Mouse (Mus musculus) embryonic facial prominence, embryonic 12.5 days (tissue): ENCODE data around the gene Usp38. TPM values are rescaled to one million over a fixed set of nuclear protein-coding genes. Genes with fewer than 3 reads are reported as not detected.
"Not testable (repeated sequence)": the region's sequence is repeated elsewhere in the genome, so short reads cannot be mapped to it uniquely, and the experiment has no call there.

Experiments used
- ATAC-seq: fragments of 200-750 bp; cut with Nextera tagmentation; 2 replicates; pipeline ENCODE4 v1.8.0; 2017; ENCODE audit not compliant: insufficient number of reproducible peaks, insufficient read depth, low FRiP score, low TSS enrichment
- H3K27ac ChIP-seq: fragments of 300-500 bp; sonication (generic); 2 replicates; pipeline ENCODE4 v1.5.1; 2016; ENCODE audit warnings: mild to moderate bottlenecking
- H3K27me3 ChIP-seq: fragments of 300-500 bp; sonication (generic); 2 replicates; pipeline ENCODE4 v1.6.1; 2016; ENCODE audit warnings: mild to moderate bottlenecking, moderate library complexity
- H3K36me3 ChIP-seq: fragments of 300-500 bp; sonication (generic); 2 replicates; pipeline ENCODE4 v1.6.1; 2016; ENCODE audit warnings: mild to moderate bottlenecking
- H3K4me1 ChIP-seq: fragments of 300-500 bp; sonication (generic); 2 replicates; pipeline ENCODE4 v1.6.1; 2016
- H3K4me2 ChIP-seq: fragments of 300-500 bp; sonication (generic); replicated peaks from 2 replicates; pipeline ENCODE4 v1.6.1; 2016; ENCODE audit warnings: mild to moderate bottlenecking, moderate library complexity
- H3K4me3 ChIP-seq: fragments of 300-500 bp; sonication (generic); 2 replicates; pipeline ENCODE4 v1.5.1; 2016; ENCODE audit warnings: mild to moderate bottlenecking
- H3K9ac ChIP-seq: fragments of 300-500 bp; sonication (generic); 2 replicates; pipeline ENCODE4 v1.6.1; 2016; ENCODE audit warnings: mild to moderate bottlenecking, moderate library complexity
- H3K9me3 ChIP-seq: fragments of 300-500 bp; sonication (generic); 2 replicates; pipeline ENCODE4 v1.6.1; 2016; ENCODE audit warnings: mild to moderate bottlenecking, moderate library complexity
- WGBS: fragments of 180-500 bp; shearing (Covaris S2); methylation state at CpG from one replicate; pipeline ENCODE4 v1.1.7; 2016; 5-methylcytosine and 5-hydroxymethylcytosine counted together
- polyA plus RNA-seq: library from polyadenylated mRNA; unstranded; fragments of >200 nt; fragmentation: Nextera tagmentation; extraction: Ambion mirVana; gene quantifications from 2 replicates; pipeline ENCODE4 v1.2.1, GENCODE M21; 2016

The Usp38 gene
- polyA plus RNA-seq = 27.2 and 28.0 TPM in 2 replicates

GRCm38 (mm10) chr8:81014789-81015699, at the start of gene Usp38:
Usp38 (minus strand) TSS chr8:81014928.
- peaks cover 6% of the 10 kb centered on the region for H3K36me3 ChIP-seq
- H3K9ac ChIP-seq = peak within 1 kb of the TSS; percentile 90
- 3% methylated on average over 57 of the region's 57 CpGs for WGBS
- H3K9me3 ChIP-seq = no peaks in the 10 kb centered on the region
- peak within 1 kb of the TSS; percentile 86 for H3K27ac ChIP-seq
- no peaks in the 10 kb centered on the region for H3K27me3 ChIP-seq
- peak within 1 kb of the TSS; percentile 96 for H3K4me3 ChIP-seq
- H3K4me1 ChIP-seq = peaks cover 21% of the 10 kb centered on the region
- H3K4me2 ChIP-seq = peak within 1 kb of the TSS; percentile 99
- peak; percentile 96 for ATAC-seq

- Histone ChIP-seq H3K27ac (no peak overlapping the region), H3K9me3 (no peaks in the 10 kb centered on the region), H3K27me3 (no peaks in the 10 kb centered on the region), H3K36me3 (no peaks in the 10 kb centered on the region), H3K4me3 (no peak overlapping the region), H3K4me2 (no peak overlapping the region), H3K9ac (no peak overlapping the region), H3K4me1 (peaks cover 5% of the 10 kb centered on the region; the same call in 1 of the 2 replicates)
- no peak for ATAC-seq
- 31% methylated on average over 3 of the region's 3 CpGs for WGBS
Observed at GRCm38 (mm10) chr8:81062566-81062965, 47.8 kb upstream of the Usp38 start.

GRCm38 (mm10) chr8:81061950-81062349, 47.2 kb upstream of the Usp38 start:
- 36% methylated on average over 3 of the region's 3 CpGs for WGBS
- H3K27me3 ChIP-seq = no peaks in the 10 kb centered on the region

GRCm38 (mm10) chr8:81044201-81044600, 29.5 kb upstream of the Usp38 start:
- Histone ChIP-seq H3K4me1 (no peaks in the 10 kb centered on the region), H3K27me3 (no peaks in the 10 kb centered on the region), H3K9me3 (no peaks in the 10 kb centered on the region), H3K9ac (no peak overlapping the region), H3K27ac (no peak overlapping the region), H3K36me3 (no peaks in the 10 kb centered on the region), H3K4me2 (no peak overlapping the region), H3K4me3 (no peak overlapping the region)
- WGBS = 43% methylated on average over 3 of the region's 3 CpGs
- ATAC-seq = no peak

More at GRCm38 (mm10) chr8:81061950-81062349, 47.2 kb upstream of the Usp38 start:
- no peak for ATAC-seq
- H3K4me1 ChIP-seq = peaks cover 5% of the 10 kb centered on the region; the same call in 1 of the 2 replicates
- no peak overlapping the region for H3K4me3 ChIP-seq
- no peak overlapping the region for H3K27ac ChIP-seq
- no peak overlapping the region for H3K4me2 ChIP-seq
- no peaks in the 10 kb centered on the region for H3K36me3 ChIP-seq
- no peaks in the 10 kb centered on the region for H3K9me3 ChIP-seq
- no peak overlapping the region for H3K9ac ChIP-seq

GRCm38 (mm10) chr8:81027991-81028390, 13.3 kb upstream of the Usp38 start:
- Histone ChIP-seq H3K27me3 (no peaks in the 10 kb centered on the region), H3K9ac (no peak overlapping the region), H3K4me2 (no peak overlapping the region), H3K27ac (no peak overlapping the region), H3K4me3 (no peak overlapping the region), H3K9me3 (0 out of 2 replicates have a peak, but pooled peaks cover 3% of the 10 kb centered on the region), H3K4me1 (no peaks in the 10 kb centered on the region), H3K36me3 (no peaks in the 10 kb centered on the region)
- ATAC-seq = no peak
- WGBS = 59% methylated on average over 2 of the region's 2 CpGs

GRCm38 (mm10) chr8:81017548-81017947, 2.8 kb upstream of the Usp38 start:
- H3K27ac ChIP-seq, H3K27me3 ChIP-seq, H3K4me2 ChIP-seq, H3K4me3 ChIP-seq, ATAC-seq, H3K9me3 ChIP-seq, H3K9ac ChIP-seq, H3K36me3 ChIP-seq: not testable (repeated sequence)
- 93% methylated on average over 8 of the region's 8 CpGs for WGBS
- H3K4me1 ChIP-seq = peaks cover 14% of the 10 kb centered on the region

- Histone ChIP-seq H3K4me1 (peaks cover 21% of the 10 kb centered on the region), H3K9ac (peak overlapping the region; percentile 90), H3K27me3 (no peaks in the 10 kb centered on the region), H3K4me2 (peak overlapping the region; percentile 99), H3K9me3 (no peaks in the 10 kb centered on the region), H3K4me3 (peak overlapping the region; percentile 96), H3K27ac (peak overlapping the region; percentile 77), H3K36me3 (peaks cover 6% of the 10 kb centered on the region)
- WGBS = 3% methylated on average over 45 of the region's 45 CpGs
- ATAC-seq = 0 out of 2 replicates have a peak, but pooled peaks have one; percentile 12
Observed at GRCm38 (mm10) chr8:81013811-81014530, 757 bp downstream of the Usp38 start.

GRCm38 (mm10) chr8:81012699-81013098, 2.0 kb downstream of the Usp38 start:
- Histone ChIP-seq H3K36me3 (peaks cover 12% of the 10 kb centered on the region), H3K9ac (peak overlapping the region; percentile 90; the same call in 1 of the 2 replicates), H3K27me3 (no peaks in the 10 kb centered on the region), H3K27ac (no peak overlapping the region), H3K4me1 (peaks cover 21% of the 10 kb centered on the region), H3K4me2 (peak overlapping the region; percentile 99), H3K9me3 (no peaks in the 10 kb centered on the region), H3K4me3 (peak overlapping the region; percentile 96)
- 71% methylated on average over 2 of the region's 2 CpGs for WGBS
- ATAC-seq = no peak

GRCm38 (mm10) chr8:81012031-81012560, 2.6 kb downstream of the Usp38 start:
- Histone ChIP-seq H3K27ac (no peak overlapping the region), H3K27me3 (no peaks in the 10 kb centered on the region), H3K4me1 (peaks cover 21% of the 10 kb centered on the region), H3K9me3 (no peaks in the 10 kb centered on the region), H3K4me3 (no peak overlapping the region), H3K9ac (no peak overlapping the region), H3K4me2 (peak overlapping the region; percentile 99), H3K36me3 (peaks cover 12% of the 10 kb centered on the region)
- WGBS = 79% methylated on average over 4 of the region's 4 CpGs
- no peak for ATAC-seq

GRCm38 (mm10) chr8:81010386-81010785, 4.3 kb downstream of the Usp38 start:
- Histone ChIP-seq H3K27ac (no peak overlapping the region), H3K4me3 (no peak overlapping the region), H3K36me3 (peaks cover 12% of the 10 kb centered on the region), H3K4me1 (peaks cover 21% of the 10 kb centered on the region), H3K9me3 (no peaks in the 10 kb centered on the region), H3K27me3 (no peaks in the 10 kb centered on the region), H3K4me2 (no peak overlapping the region), H3K9ac (no peak overlapping the region)
- 89% methylated on average over 5 of the region's 5 CpGs for WGBS
- no peak for ATAC-seq

- H3K9ac ChIP-seq = no peak overlapping the region
- WGBS = 81% methylated on average over 1 of the region's 1 CpGs
- ATAC-seq = no peak
- H3K4me1 ChIP-seq = no peaks in the 10 kb centered on the region
- no peak overlapping the region for H3K4me2 ChIP-seq
- no peak overlapping the region for H3K27ac ChIP-seq
- H3K9me3 ChIP-seq = no peaks in the 10 kb centered on the region
- no peak overlapping the region for H3K4me3 ChIP-seq
- H3K27me3 ChIP-seq = no peaks in the 10 kb centered on the region
- H3K36me3 ChIP-seq = peaks cover 39% of the 10 kb centered on the region
Observed at GRCm38 (mm10) chr8:81005114-81005513, 9.6 kb downstream of the Usp38 start.
